Mouse (Mus musculus): ENCODE data around the gene Ephb3. TPM values are rescaled to one million over a fixed set of nuclear protein-coding genes. Genes with fewer than 3 reads are reported as not detected.

The Ephb3 gene
- polyA plus RNA-seq, 1 experiment from 2014 or later: 9.5 TPM

DNA sequence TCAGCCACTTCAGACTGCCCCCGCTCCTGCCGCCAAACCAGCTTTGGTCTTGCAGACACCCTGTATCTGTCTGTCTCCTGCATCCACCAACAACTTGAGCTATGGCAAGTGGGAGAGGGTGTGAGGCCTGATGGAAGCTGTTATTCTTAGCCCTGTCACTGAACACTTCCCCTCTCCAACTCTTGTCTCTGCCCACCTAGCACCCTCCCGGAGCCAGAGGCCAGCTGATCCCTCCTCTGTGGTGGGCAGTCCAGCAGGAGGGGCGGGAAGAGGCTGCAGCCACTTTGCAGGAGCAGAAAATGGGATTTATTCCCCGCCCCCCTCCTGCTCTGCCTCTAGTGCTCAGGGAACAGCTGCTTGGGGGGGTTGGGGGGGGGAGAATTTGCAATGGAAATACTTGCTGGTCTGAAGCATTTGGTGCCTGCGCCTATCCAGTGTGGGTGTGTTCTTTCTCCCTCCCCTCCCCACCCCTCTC, 67.3 kb downstream of the Ephb3 start:
- Histone ChIP-seq H3K9ac (ENCODE audit: low read length) (0 out of 2 replicates have a peak overlapping the region, but pooled peaks have one; percentile 13), H3K4me2 (ENCODE audit: low read depth, low read length) (0 out of 2 replicates have a peak overlapping the region, but pooled peaks have one; percentile 5), H3K9me3 (replicated peaks; ENCODE audit: control insufficient read depth, low read length) (0 out of 2 replicates have a peak, but pooled peaks cover 2% of the 10 kb centered on the region), H3K27me3 (ENCODE audit: control insufficient read depth, insufficient read depth, low read length) (no peaks in the 10 kb centered on the region), H3K27ac (ENCODE audit: low read length) (peak overlapping the region; percentile 75), H3K4me3 (ENCODE audit: low read length) (no peak overlapping the region), H3K36me3 (ENCODE audit: control insufficient read depth, insufficient read depth) (no peaks in the 10 kb centered on the region), H3K4me1 (ENCODE audit: control insufficient read depth, insufficient read depth, low read length) (peaks cover 31% of the 10 kb centered on the region)
- ATAC-seq (replicated peaks; ENCODE audit: extremely low read depth, insufficient read depth, low FRiP score): peak; percentile 86
- 38% methylated on average over 5 of the region's 6 CpGs for WGBS

DNA sequence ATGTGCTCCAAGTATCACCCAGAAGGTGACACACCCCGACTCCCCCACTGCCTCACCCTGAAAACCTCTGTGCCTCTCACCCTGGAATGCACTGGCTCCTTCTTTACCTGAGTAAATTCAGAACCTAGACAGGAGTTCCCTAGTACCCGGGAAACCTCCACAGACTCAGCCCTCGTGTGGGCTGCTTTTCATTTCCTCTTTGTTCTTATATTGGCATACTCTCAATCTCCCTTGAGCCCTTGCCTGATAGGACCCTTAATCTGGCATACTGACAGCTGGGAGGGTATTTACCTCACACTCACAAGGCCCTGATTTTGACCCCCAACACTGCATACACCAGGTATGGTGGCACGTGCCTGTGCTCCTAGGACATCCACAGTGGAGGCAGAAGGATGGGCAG, 68.2 kb downstream of the Ephb3 start:
- Histone ChIP-seq H3K27me3 (ENCODE audit: control insufficient read depth, insufficient read depth, low read length) (no peaks in the 10 kb centered on the region), H3K9ac (ENCODE audit: low read length) (no peak overlapping the region), H3K36me3 (ENCODE audit: control insufficient read depth, insufficient read depth) (no peaks in the 10 kb centered on the region), H3K9me3 (replicated peaks; ENCODE audit: control insufficient read depth, low read length) (0 out of 2 replicates have a peak, but pooled peaks cover 2% of the 10 kb centered on the region), H3K4me2 (ENCODE audit: low read depth, low read length) (no peak overlapping the region), H3K27ac (ENCODE audit: low read length) (peak overlapping the region; percentile 75; the same call in 1 of the 2 replicates), H3K4me1 (ENCODE audit: control insufficient read depth, insufficient read depth, low read length) (peaks cover 31% of the 10 kb centered on the region), H3K4me3 (ENCODE audit: low read length) (no peak overlapping the region)
- no peak for ATAC-seq (replicated peaks; ENCODE audit: extremely low read depth, insufficient read depth, low FRiP score)
- 41% methylated on average over 4 of the region's 4 CpGs for WGBS

Small RNAs within 50 kb of the gene (microRNA-seq; reads per million reads assigned to microRNA genes)
- gene Mir7680: not detected

Other genes starting within 250 kb of the Ephb3 start
- not detected in 2 replicates for gene Teddm3, start 50.8 kb upstream of the Ephb3 start, polyA plus RNA-seq (2015; fragmentation: Nextera tagmentation; extraction: Ambion mirVana)
- 25.4 and 30.9 TPM in 2 replicates for gene Vps8, start 218.4 kb downstream of the Ephb3 start, polyA plus RNA-seq (2015; fragmentation: Nextera tagmentation; extraction: Ambion mirVana)